Mouse (Mus musculus): ENCODE measurements around the gene Fam122b. TPM values are rescaled to one million over a fixed set of nuclear protein-coding genes. Genes with fewer than 3 reads are reported as not detected.

Fam122b gene
- 3.3 TPM for polyA plus RNA-seq (2014; fragmentation: Illumina TruSeq; extraction: RNeasy Lipid Tissue Mini Kit (QIAGEN cat#74804); ENCODE audit: low read depth, low replicate concordance)

GRCm38 (mm10) chrX:53269289-53270062 lies at the start of gene Fam122b:
Gene Fam122b, minus strand, starts transcription at chrX:53269805.

DNA sequence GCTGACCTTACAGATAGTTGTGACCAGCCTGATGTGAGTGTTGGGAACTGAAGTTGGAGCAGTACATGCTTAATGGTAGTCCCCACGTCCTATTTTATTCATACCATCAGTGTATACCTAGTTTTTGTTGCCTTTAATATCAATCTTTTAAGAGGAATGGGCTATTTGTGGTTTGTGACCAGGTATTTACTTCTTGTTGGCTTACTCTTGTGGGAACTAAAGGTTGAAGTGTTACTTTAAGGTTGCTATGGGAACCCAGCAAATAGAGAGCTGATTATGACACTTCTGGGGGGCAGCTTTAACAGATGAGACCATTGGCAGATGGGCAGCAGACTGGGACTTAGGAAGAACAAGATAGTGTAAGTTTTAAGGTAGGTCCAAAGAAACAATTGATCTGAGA lies 3.5 kb upstream of the Fam122b start, which contains the start of gene Fam122c:
TSS of gene Fam122c (plus strand) at position 301 of the 400 bp plus-strand sequence.

GRCm38 (mm10) chrX:53240011-53240410 lies 29.6 kb downstream of the Fam122b start, which contains the start of gene Plac1:
Gene Plac1, minus strand, starts transcription at chrX:53240111.

Other genes starting within 250 kb of the Fam122b start
- gene Plac1, start 29.7 kb downstream of the Fam122b start, polyA plus RNA-seq (2014; fragmentation: Illumina TruSeq; extraction: RNeasy Lipid Tissue Mini Kit (QIAGEN cat#74804); ENCODE audit: low read depth, low replicate concordance) = not detected
- 1.4 TPM for gene Fam122c, start 3.6 kb upstream of the Fam122b start, polyA plus RNA-seq (2014; fragmentation: Illumina TruSeq; extraction: RNeasy Lipid Tissue Mini Kit (QIAGEN cat#74804); ENCODE audit: low read depth, low replicate concordance)
- 85.2 TPM for gene Mospd1, start 100.7 kb upstream of the Fam122b start, polyA plus RNA-seq (2014; fragmentation: Illumina TruSeq; extraction: RNeasy Lipid Tissue Mini Kit (QIAGEN cat#74804); ENCODE audit: low read depth, low replicate concordance)
- gene Etd, start 165.1 kb upstream of the Fam122b start, polyA plus RNA-seq (2014; fragmentation: Illumina TruSeq; extraction: RNeasy Lipid Tissue Mini Kit (QIAGEN cat#74804); ENCODE audit: low read depth, low replicate concordance) = not detected